Mouse (Mus musculus): ENCODE measurements around the gene Golim4. TPM values are rescaled to one million over a fixed set of nuclear protein-coding genes. Genes with fewer than 3 reads are reported as not detected.

Golim4 gene
- polyA plus RNA-seq, 1 experiment from 2014 or later: 62.0 TPM

DNA sequence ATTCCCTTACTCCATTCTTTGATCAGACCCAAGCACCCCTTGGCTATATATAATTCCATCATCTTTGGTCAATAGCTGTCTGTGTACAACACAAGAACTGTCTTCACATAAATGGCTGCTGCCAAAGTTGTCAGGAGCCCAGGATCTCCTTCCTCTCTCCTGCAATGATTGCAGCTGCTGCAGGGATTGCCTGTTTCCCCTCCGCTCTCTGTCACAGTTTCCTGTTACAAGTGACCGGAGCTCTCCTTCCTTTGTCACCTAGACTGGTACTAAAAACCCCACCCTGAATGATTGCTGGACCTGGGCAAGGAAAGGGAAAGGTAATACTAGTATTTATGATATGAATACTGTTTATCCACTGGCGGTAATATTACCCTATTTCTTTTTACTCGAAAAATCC is 44.0 kb downstream of the Golim4 start:
- Histone ChIP-seq H3K9me3 (no peaks in the 10 kb centered on the region), H3K27ac (no peak overlapping the region), H3K9ac (no peak overlapping the region), H3K36me3 (no peaks in the 10 kb centered on the region), H3K4me2 (no peak overlapping the region), H3K27me3 (no peaks in the 10 kb centered on the region), H3K4me1 (no peaks in the 10 kb centered on the region), H3K4me3 (no peak overlapping the region)
- 65% methylated on average over 4 of the region's 4 CpGs for WGBS
- no peak for ATAC-seq (ENCODE audit: insufficient number of reproducible peaks, low FRiP score, low TSS enrichment, low read depth)

DNA sequence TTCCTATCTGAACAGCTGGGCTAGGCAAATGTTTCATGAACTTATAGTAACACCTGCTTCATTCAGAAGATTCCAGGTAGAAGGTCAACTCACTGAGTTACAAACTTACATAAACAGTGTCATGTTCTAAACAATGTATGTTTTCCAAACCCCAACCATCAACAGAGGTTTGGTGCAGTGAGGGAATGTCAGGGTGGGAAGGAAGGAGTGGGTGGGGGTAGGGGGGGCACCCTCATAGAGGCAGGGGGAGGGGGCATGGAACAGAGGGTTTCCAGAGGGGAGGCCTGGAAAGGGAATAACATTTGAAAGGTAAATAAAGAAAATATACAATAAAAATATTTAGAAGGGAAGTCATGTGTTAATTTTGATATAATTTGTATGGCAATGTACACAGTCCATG is 46.0 kb downstream of the Golim4 start:
- Histone ChIP-seq H3K4me2 (no peak overlapping the region), H3K4me3 (no peak overlapping the region), H3K27me3 (no peaks in the 10 kb centered on the region), H3K36me3 (no peaks in the 10 kb centered on the region; the same call in 1 of the 2 replicates), H3K9ac (no peak overlapping the region), H3K4me1 (no peaks in the 10 kb centered on the region), H3K27ac (no peak overlapping the region), H3K9me3 (no peaks in the 10 kb centered on the region)
- no peak for ATAC-seq (ENCODE audit: insufficient number of reproducible peaks, low FRiP score, low TSS enrichment, low read depth)

- WGBS: 6% methylated on average over 4 of the region's 4 CpGs
These were observed 46.5 kb downstream of the Golim4 start for GRCm38 (mm10) chr3:75910257-75910656.

GRCm38 (mm10) chr3:75901903-75902598 is 54.7 kb downstream of the Golim4 start:
- H3K9me3 ChIP-seq: no peaks in the 10 kb centered on the region
- no peak overlapping the region for H3K4me3 ChIP-seq
- WGBS: 81% methylated on average over 11 of the region's 11 CpGs
- H3K4me2 ChIP-seq: no peak overlapping the region
- H3K9ac ChIP-seq: no peak overlapping the region
- no peaks in the 10 kb centered on the region for H3K4me1 ChIP-seq
- no peaks in the 10 kb centered on the region for H3K27me3 ChIP-seq
- ATAC-seq (ENCODE audit: insufficient number of reproducible peaks, low FRiP score, low TSS enrichment, low read depth): no peak
- H3K36me3 ChIP-seq: peaks cover 25% of the 10 kb centered on the region
- H3K27ac ChIP-seq: no peak overlapping the region

More at GRCm38 (mm10) chr3:75910257-75910656, 46.5 kb downstream of the Golim4 start:
- H3K9me3 ChIP-seq: no peaks in the 10 kb centered on the region
- H3K36me3 ChIP-seq: no peaks in the 10 kb centered on the region; the same call in 1 of the 2 replicates
- no peaks in the 10 kb centered on the region for H3K4me1 ChIP-seq
- no peak for ATAC-seq (ENCODE audit: insufficient number of reproducible peaks, low FRiP score, low TSS enrichment, low read depth)
- H3K4me2 ChIP-seq: no peak overlapping the region
- H3K27me3 ChIP-seq: no peaks in the 10 kb centered on the region
- H3K9ac ChIP-seq: no peak overlapping the region
- H3K4me3 ChIP-seq: no peak overlapping the region
- H3K27ac ChIP-seq: no peak overlapping the region

DNA sequence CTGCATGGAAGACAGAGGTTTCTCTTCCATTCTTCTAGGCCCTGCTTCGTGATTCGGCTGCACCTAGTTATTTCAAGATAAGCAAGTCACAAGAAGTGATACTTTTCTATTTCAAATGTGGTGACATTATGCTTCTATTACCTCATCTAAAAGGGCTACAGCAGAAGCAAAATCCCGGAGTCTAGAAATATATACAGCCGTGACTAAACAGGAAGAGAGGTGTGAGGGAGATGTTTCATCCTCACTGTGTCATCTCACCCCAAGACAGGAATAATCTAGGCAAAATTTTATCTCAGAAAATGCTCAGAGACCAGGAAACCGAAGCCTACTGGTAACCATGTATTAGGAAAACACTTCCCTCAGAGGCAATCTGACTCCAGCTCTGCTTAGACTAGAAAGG is 61.7 kb downstream of the Golim4 start:
- H3K9ac ChIP-seq: no peak overlapping the region
- no peaks in the 10 kb centered on the region for H3K4me1 ChIP-seq
- H3K4me3 ChIP-seq: no peak overlapping the region
- ATAC-seq (ENCODE audit: insufficient number of reproducible peaks, low FRiP score, low TSS enrichment, low read depth): no peak
- H3K36me3 ChIP-seq: peaks cover 46% of the 10 kb centered on the region
- H3K4me2 ChIP-seq: no peak overlapping the region
- H3K9me3 ChIP-seq: no peaks in the 10 kb centered on the region
- WGBS: 94% methylated on average over 5 of the region's 5 CpGs
- no peaks in the 10 kb centered on the region for H3K27me3 ChIP-seq
- H3K27ac ChIP-seq: no peak overlapping the region

DNA sequence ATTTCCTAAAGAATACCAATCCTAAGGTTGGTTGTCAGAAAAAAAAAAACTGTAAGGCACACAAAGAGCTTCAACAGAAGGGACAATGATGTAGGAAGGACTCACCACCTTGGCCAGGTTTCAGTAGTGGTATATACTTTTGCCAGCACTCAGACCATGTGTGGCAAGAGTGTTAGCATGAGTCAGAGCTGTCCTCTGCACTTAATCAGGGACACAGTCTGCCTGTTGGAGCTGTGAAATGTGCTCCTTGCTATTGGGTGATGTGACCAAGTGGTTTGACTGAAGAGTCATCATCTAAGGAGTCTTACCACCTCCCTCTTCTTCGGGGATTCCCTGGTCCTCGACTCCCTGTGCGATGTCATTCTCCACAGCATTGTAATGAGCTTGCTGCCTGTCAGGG is 65.2 kb downstream of the Golim4 start:
- no peaks in the 10 kb centered on the region for H3K4me1 ChIP-seq
- H3K4me3 ChIP-seq: no peak overlapping the region
- 91% methylated on average over 3 of the region's 3 CpGs for WGBS
- H3K27me3 ChIP-seq: no peaks in the 10 kb centered on the region
- H3K4me2 ChIP-seq: no peak overlapping the region
- peaks cover 55% of the 10 kb centered on the region for H3K36me3 ChIP-seq
- no peaks in the 10 kb centered on the region for H3K9me3 ChIP-seq
- no peak overlapping the region for H3K9ac ChIP-seq
- ATAC-seq (ENCODE audit: insufficient number of reproducible peaks, low FRiP score, low TSS enrichment, low read depth): no peak
- no peak overlapping the region for H3K27ac ChIP-seq

GRCm38 (mm10) chr3:75889323-75889722 is 67.4 kb downstream of the Golim4 start:
- no peak overlapping the region for H3K27ac ChIP-seq
- WGBS: 93% methylated on average over 1 of the region's 1 CpGs
- no peak overlapping the region for H3K4me3 ChIP-seq
- H3K4me2 ChIP-seq: no peak overlapping the region
- H3K27me3 ChIP-seq: no peaks in the 10 kb centered on the region
- H3K36me3 ChIP-seq: peaks cover 69% of the 10 kb centered on the region
- no peaks in the 10 kb centered on the region for H3K4me1 ChIP-seq
- H3K9me3 ChIP-seq: no peaks in the 10 kb centered on the region
- no peak for ATAC-seq (ENCODE audit: insufficient number of reproducible peaks, low FRiP score, low TSS enrichment, low read depth)
- H3K9ac ChIP-seq: no peak overlapping the region

GRCm38 (mm10) chr3:75881582-75881981 is 75.2 kb downstream of the Golim4 start:
- peaks cover 50% of the 10 kb centered on the region for H3K36me3 ChIP-seq

DNA sequence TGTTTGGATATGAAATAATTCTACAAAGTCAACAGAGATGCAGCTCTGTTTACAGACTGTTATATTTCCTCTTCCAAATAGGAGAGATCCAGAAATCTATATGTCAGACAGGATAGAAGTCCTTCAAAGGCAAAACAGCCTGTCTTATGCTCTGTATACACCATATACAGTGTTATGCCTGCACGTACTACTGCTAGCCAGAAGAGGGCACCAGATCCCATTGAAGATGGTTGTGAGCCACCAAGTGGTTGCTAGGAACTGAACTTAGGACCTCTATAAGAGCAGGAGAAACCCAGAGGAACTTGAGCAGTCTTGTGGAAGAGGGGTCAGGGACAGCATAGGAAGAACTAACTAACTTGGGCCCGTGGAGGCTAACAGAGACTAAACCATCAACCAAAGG is 77.5 kb downstream of the Golim4 start:
- no peaks in the 10 kb centered on the region for H3K27me3 ChIP-seq
- no peaks in the 10 kb centered on the region for H3K4me1 ChIP-seq
- WGBS: 89% methylated on average over 2 of the region's 2 CpGs
- peaks cover 42% of the 10 kb centered on the region for H3K36me3 ChIP-seq
- H3K9ac ChIP-seq: no peak overlapping the region
- no peaks in the 10 kb centered on the region for H3K9me3 ChIP-seq
- no peak overlapping the region for H3K27ac ChIP-seq
- no peak for ATAC-seq (ENCODE audit: insufficient number of reproducible peaks, low FRiP score, low TSS enrichment, low read depth)
- no peak overlapping the region for H3K4me3 ChIP-seq
- H3K4me2 ChIP-seq: no peak overlapping the region

More at GRCm38 (mm10) chr3:75881582-75881981, 75.2 kb downstream of the Golim4 start:
- Histone ChIP-seq H3K27ac (no peak overlapping the region), H3K9me3 (no peaks in the 10 kb centered on the region), H3K4me1 (no peaks in the 10 kb centered on the region), H3K27me3 (no peaks in the 10 kb centered on the region), H3K9ac (no peak overlapping the region), H3K4me3 (no peak overlapping the region), H3K4me2 (no peak overlapping the region)
- no peak for ATAC-seq (ENCODE audit: insufficient number of reproducible peaks, low FRiP score, low TSS enrichment, low read depth)
- 85% methylated on average over 1 of the region's 1 CpGs for WGBS

DNA sequence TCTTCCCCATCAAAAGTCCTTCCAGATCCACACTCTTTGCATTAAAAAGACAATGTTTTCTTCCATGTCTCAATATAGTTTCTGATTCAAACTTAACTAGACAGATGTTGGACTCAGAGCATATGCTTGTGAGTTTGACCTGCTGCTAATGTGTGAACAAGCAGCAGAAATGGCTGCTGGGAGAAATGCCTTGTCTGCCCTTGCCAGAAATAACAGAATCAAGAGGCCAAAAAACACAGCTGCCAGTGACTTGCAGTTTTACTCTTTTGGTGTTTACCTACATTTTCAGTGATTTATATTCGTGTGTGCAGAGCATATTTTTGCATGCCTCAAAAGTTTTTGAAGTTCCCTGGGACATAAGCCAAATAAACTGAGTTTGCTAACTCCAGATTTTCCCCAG is 87.9 kb downstream of the Golim4 start:
- Histone ChIP-seq H3K4me1 (no peaks in the 10 kb centered on the region), H3K27me3 (no peaks in the 10 kb centered on the region), H3K4me2 (no peak overlapping the region), H3K27ac (no peak overlapping the region), H3K9ac (no peak overlapping the region), H3K36me3 (peaks cover 2% of the 10 kb centered on the region; the same call in 1 of the 2 replicates), H3K9me3 (no peaks in the 10 kb centered on the region), H3K4me3 (no peak overlapping the region)
- no peak for ATAC-seq (ENCODE audit: insufficient number of reproducible peaks, low FRiP score, low TSS enrichment, low read depth)
- WGBS: 27% methylated on average over 1 of the region's 1 CpGs

- 25% methylated on average over 2 of the region's 2 CpGs for WGBS
- H3K4me3 ChIP-seq: no peak overlapping the region
- H3K27me3 ChIP-seq: no peaks in the 10 kb centered on the region
- no peaks in the 10 kb centered on the region for H3K4me1 ChIP-seq
- no peak overlapping the region for H3K4me2 ChIP-seq
- no peak overlapping the region for H3K9ac ChIP-seq
- H3K36me3 ChIP-seq: no peaks in the 10 kb centered on the region
- H3K9me3 ChIP-seq: no peaks in the 10 kb centered on the region
- H3K27ac ChIP-seq: no peak overlapping the region
- no peak for ATAC-seq (ENCODE audit: insufficient number of reproducible peaks, low FRiP score, low TSS enrichment, low read depth)
These were observed 92.5 kb downstream of the Golim4 start for GRCm38 (mm10) chr3:75864203-75864602.

DNA sequence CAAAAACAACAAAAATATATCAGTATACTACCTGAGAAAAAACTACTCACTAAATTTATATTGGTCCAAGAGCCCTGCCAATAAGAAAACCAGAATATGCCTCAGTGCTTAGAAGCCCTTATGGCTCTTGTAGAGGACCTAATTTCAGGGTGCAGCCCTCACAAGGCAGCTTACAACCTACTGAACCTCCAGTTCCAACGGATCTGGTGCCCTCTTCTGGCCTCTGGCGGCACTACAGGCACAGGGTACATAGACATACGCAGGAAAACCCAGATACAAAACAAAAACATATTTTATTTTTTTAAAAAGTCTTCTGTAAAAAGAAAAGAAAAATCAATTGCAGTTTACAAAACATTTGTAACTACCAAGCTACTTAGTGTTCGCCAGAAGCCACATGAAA is 95.1 kb downstream of the Golim4 start:
- WGBS: 33% methylated on average over 4 of the region's 4 CpGs
- H3K4me3 ChIP-seq: no peak overlapping the region
- no peaks in the 10 kb centered on the region for H3K4me1 ChIP-seq
- no peaks in the 10 kb centered on the region for H3K36me3 ChIP-seq
- H3K27ac ChIP-seq: no peak overlapping the region
- ATAC-seq (ENCODE audit: insufficient number of reproducible peaks, low FRiP score, low TSS enrichment, low read depth): no peak
- no peak overlapping the region for H3K9ac ChIP-seq
- H3K27me3 ChIP-seq: no peaks in the 10 kb centered on the region
- no peaks in the 10 kb centered on the region for H3K9me3 ChIP-seq
- no peak overlapping the region for H3K4me2 ChIP-seq

- Histone ChIP-seq H3K27ac (no peak overlapping the region), H3K27me3 (no peaks in the 10 kb centered on the region), H3K36me3 (no peaks in the 10 kb centered on the region), H3K4me1 (no peaks in the 10 kb centered on the region), H3K9ac (no peak overlapping the region), H3K9me3 (no peaks in the 10 kb centered on the region), H3K4me3 (no peak overlapping the region), H3K4me2 (no peak overlapping the region)
- 58% methylated on average over 12 of the region's 12 CpGs for WGBS
- ATAC-seq (ENCODE audit: insufficient number of reproducible peaks, low FRiP score, low TSS enrichment, low read depth): peak; percentile 63; the same call in 1 of the 2 replicates
These were observed 96.0 kb downstream of the Golim4 start for GRCm38 (mm10) chr3:75860760-75861159.
